Mouse (Mus musculus) limb, embryonic 12.5 days (tissue): Measurements from ENCODE around the gene Lasp1. TPM values are rescaled to one million over a fixed set of nuclear protein-coding genes. Genes with fewer than 3 reads are reported as not detected.
A peak's percentile ranks its signal among the peaks of the same experiment; 100 is the strongest.
"Not testable (repeated sequence)": the region's sequence is repeated elsewhere in the genome, so short reads cannot be mapped to it uniquely, and the experiment has no call there.

Source experiments
- ATAC-seq: fragments of 200-750 bp; cut with Nextera tagmentation; 2 replicates; pipeline ENCODE4 v1.8.0; 2017; ENCODE audit warnings: low read depth, moderate TSS enrichment; ENCODE audit not compliant: insufficient number of reproducible peaks, insufficient read depth, low FRiP score, low TSS enrichment
- H3K27ac ChIP-seq: fragments of 300-500 bp; sonication (generic); 2 replicates; pipeline ENCODE4 v1.5.1; 2016; ENCODE audit warnings: mild to moderate bottlenecking, moderate library complexity
- H3K27me3 ChIP-seq: fragments of 300-500 bp; sonication (generic); 2 replicates; pipeline ENCODE4 v1.6.1; 2016; ENCODE audit warnings: mild to moderate bottlenecking, moderate library complexity
- H3K36me3 ChIP-seq: fragments of 300-500 bp; sonication (generic); 2 replicates; pipeline ENCODE4 v1.6.1; 2016; ENCODE audit warnings: mild to moderate bottlenecking, moderate library complexity
- H3K4me1 ChIP-seq: fragments of 300-500 bp; sonication (generic); replicated peaks from 2 replicates; pipeline ENCODE4 v1.6.1; 2016
- H3K4me2 ChIP-seq: fragments of 300-500 bp; sonication (generic); 2 replicates; pipeline ENCODE4 v1.6.1; 2016; ENCODE audit warnings: mild to moderate bottlenecking, moderate library complexity
- H3K4me3 ChIP-seq: fragments of 300-500 bp; sonication (generic); replicated peaks from 2 replicates; pipeline ENCODE4 v1.5.1; 2016; ENCODE audit warnings: mild to moderate bottlenecking
- H3K9ac ChIP-seq: fragments of 300-500 bp; sonication (generic); replicated peaks from 2 replicates; pipeline ENCODE4 v1.6.1; 2016; ENCODE audit warnings: mild to moderate bottlenecking, moderate library complexity
- H3K9me3 ChIP-seq: fragments of 300-500 bp; sonication (generic); 2 replicates; pipeline ENCODE4 v1.6.1; 2016; ENCODE audit warnings: mild to moderate bottlenecking, moderate library complexity
- WGBS: fragments of 180-500 bp; shearing (Covaris S2); methylation state at CpG from one replicate; pipeline ENCODE4 v1.1.7; 2016; 5-methylcytosine and 5-hydroxymethylcytosine counted together
- polyA plus RNA-seq: library from polyadenylated mRNA; unstranded; fragments of >200 nt; fragmentation: Nextera tagmentation; extraction: Ambion mirVana; gene quantifications from 2 replicates; pipeline ENCODE4 v1.2.1, GENCODE M21; 2016

Gene Lasp1
- polyA plus RNA-seq, 1 experiment from 2014 or later, result 110 TPM

DNA sequence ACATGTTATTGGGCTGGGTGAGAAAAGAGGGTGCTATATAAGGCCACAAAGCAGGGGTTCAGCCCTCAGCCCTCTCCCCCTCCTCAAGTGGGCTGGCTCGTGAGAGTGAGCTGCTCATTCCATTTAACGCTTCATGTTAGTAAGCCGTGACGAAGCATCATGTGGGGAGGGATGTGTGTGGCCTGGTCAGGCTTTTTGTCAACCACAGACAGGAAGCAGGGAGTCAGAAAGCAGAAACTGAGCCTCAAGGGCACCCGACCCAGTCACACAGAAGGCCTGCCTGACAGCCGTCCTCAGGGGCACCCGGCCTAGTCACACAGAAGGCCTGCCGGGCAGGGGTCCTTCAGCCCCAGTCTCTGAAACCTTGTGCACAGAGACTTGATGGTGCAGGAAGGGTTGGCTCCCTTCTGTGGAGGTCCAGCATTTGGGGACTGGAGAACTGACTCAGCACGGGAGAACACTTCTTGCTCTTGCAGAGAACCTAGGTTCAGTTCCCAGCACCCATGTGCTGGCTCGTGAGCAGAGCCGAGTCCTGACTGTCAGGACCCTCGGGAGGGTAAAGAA is 31.2 kb downstream of the Lasp1 start:
- Histone ChIP-seq H3K9me3 (no peaks in the 10 kb centered on the region), H3K27ac (no peak overlapping the region), H3K4me3 (no peak overlapping the region), H3K27me3 (no peaks in the 10 kb centered on the region), H3K4me1 (no peaks in the 10 kb centered on the region), H3K4me2 (no peak overlapping the region), H3K36me3 (peaks cover 95% of the 10 kb centered on the region), H3K9ac (no peak overlapping the region)
- WGBS, result 90% methylated on average over 12 of the region's 12 CpGs
- no peak for ATAC-seq

DNA sequence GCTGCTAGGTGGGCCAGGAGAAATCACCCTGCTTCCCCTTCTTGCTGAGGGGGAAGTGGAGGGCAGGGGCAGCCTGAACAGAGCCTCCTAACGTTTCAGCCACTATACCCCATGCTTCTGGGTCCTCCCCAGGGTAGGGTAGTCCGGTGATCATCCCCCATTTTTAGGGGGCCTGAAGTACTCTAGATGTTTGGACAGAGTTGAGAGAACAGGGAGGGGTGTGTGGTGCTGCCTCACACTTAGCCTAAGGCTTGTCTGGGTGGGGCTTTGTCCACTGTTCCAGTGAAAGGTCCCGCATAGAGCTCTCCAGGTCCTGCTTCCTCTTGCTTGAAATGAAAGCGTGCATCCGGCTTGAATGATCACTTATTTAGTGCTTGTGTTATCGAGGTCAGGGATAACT is 31.7 kb downstream of the Lasp1 start:
- 83% methylated on average over 6 of the region's 6 CpGs for WGBS
- H3K36me3 ChIP-seq, result peaks cover 95% of the 10 kb centered on the region
- H3K4me2 ChIP-seq, result no peak overlapping the region
- H3K27ac ChIP-seq, result no peak overlapping the region
- H3K9me3 ChIP-seq, result no peaks in the 10 kb centered on the region
- no peak overlapping the region for H3K4me3 ChIP-seq
- no peak for ATAC-seq
- H3K4me1 ChIP-seq, result no peaks in the 10 kb centered on the region
- no peaks in the 10 kb centered on the region for H3K27me3 ChIP-seq
- H3K9ac ChIP-seq, result no peak overlapping the region

DNA sequence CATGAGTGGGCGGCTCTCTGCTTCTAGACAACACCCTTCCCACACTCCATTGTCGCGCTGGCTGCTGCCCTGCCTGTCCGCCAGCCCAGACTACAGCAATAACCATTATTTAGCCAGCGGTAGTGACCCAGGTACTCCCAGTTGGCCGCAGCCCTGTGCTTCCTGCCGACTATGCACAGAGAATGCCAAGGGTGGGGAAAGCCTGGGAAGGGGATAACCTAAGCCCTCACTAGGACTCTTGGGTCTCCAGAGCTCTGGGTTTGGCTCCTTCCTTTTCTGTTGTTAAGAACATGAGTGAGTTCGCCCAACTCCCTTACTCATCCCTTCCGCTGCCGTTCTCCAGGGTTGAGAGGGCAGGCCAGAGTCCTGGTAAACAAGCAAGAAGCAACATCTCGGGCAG is 33.2 kb downstream of the Lasp1 start:
- ATAC-seq, result no peak
- 84% methylated on average over 11 of the region's 11 CpGs for WGBS
- Histone ChIP-seq H3K27ac (no peak overlapping the region), H3K4me2 (no peak overlapping the region), H3K27me3 (no peaks in the 10 kb centered on the region), H3K9ac (no peak overlapping the region), H3K9me3 (no peaks in the 10 kb centered on the region), H3K4me1 (no peaks in the 10 kb centered on the region), H3K4me3 (no peak overlapping the region), H3K36me3 (peaks cover 95% of the 10 kb centered on the region)

DNA sequence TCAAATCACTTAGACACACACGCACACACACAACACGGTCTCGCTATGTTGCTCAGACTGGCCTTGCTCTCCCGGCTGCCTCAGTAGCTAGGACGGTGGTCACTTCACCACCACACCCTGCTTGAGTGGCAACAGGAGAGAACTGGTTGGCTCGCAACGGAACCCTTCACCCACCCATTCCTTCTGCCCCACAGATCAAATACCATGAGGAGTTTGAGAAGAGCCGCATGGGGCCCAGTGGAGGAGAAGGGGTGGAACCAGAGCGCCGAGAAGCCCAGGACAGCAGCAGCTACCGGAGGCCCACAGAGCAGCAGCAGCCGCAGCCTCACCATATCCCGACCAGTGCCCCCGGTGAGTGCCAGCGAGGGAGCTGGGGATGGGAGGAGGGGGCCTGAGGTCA is 34.6 kb downstream of the Lasp1 start:
- no peak for ATAC-seq
- no peaks in the 10 kb centered on the region for H3K27me3 ChIP-seq
- no peak overlapping the region for H3K4me2 ChIP-seq
- no peaks in the 10 kb centered on the region for H3K4me1 ChIP-seq
- no peaks in the 10 kb centered on the region for H3K9me3 ChIP-seq
- H3K27ac ChIP-seq, result no peak overlapping the region
- peaks cover 95% of the 10 kb centered on the region for H3K36me3 ChIP-seq
- H3K4me3 ChIP-seq, result no peak overlapping the region
- 84% methylated on average over 15 of the region's 15 CpGs for WGBS
- H3K9ac ChIP-seq, result no peak overlapping the region

DNA sequence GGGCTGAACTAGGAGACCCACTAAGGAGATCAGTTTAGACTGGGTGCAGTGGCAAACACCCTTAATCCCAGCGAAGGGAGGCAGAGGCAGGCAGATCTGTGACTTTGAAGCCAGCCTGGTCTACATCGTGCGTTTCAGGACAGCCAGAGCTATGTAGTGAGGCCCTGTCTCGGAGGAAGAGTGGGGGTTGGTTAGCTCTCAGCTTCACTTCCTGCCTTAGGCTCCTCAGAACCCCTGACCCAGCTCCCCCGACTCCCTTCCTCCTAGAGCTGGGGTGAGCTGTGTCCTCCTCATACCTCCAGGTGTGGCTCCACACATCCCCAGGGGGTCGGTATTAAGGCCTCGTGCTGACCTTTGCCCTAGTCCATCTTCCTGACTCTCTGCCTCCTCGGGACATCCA is 37.7 kb downstream of the Lasp1 start:
- no peaks in the 10 kb centered on the region for H3K9me3 ChIP-seq
- H3K27ac ChIP-seq, result no peak overlapping the region
- peaks cover 5% of the 10 kb centered on the region for H3K4me1 ChIP-seq
- peaks cover 66% of the 10 kb centered on the region for H3K36me3 ChIP-seq
- H3K27me3 ChIP-seq, result no peaks in the 10 kb centered on the region
- no peak overlapping the region for H3K4me2 ChIP-seq
- no peak overlapping the region for H3K4me3 ChIP-seq
- 59% methylated on average over 8 of the region's 8 CpGs for WGBS
- no peak for ATAC-seq
- no peak overlapping the region for H3K9ac ChIP-seq

DNA sequence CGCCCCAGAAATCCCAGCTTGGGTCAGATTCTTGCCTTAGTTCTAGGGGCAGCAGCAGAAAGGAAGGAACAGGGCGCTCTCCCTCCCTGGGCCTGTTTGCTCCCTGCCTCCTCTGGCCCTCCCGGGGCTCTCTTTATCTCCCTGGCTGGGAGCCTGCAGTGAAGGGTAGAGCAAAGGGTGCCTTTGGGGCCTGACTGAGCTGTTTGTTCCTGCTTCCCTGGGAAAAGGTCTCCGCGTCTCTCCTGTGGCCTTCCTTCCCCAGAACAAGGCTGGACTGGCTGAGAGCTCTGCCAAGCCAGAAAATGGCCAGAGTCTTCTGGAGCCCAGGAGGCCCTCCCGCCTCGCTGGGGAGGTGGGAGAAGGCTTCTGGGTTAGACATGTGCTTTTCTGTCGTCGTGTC is 38.3 kb downstream of the Lasp1 start:
- not testable (repeated sequence) for H3K27ac ChIP-seq, H3K4me1 ChIP-seq, H3K4me3 ChIP-seq, H3K4me2 ChIP-seq, H3K27me3 ChIP-seq, H3K9ac ChIP-seq, ATAC-seq, H3K9me3 ChIP-seq
- 82% methylated on average over 9 of the region's 9 CpGs for WGBS
- H3K36me3 ChIP-seq, result peaks cover 61% of the 10 kb centered on the region

DNA sequence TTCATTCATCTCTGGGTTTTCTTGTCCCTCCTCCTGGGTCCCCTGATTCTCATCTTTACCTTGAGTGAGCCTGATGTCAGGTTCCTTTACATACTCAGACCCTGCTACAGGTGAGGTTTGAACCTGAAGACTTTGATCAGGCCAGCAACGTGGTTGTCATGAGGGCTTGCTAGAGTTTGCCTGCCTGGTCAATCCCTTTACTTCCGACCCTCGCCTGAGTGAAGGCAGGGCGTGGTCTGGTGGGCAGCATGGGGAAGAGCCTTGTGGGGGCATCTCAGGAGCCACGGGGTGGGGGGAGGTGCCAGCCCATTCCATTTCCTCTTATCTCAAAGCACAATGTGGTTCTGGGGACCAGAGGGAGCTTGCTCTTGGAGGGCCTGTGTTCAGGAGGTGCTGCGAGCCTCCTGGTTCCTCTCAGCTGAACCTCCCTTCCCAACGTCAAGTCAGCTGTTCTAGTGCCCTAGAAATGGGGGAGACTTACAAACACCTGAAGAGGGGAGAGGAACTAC is 38.9 kb downstream of the Lasp1 start:
- Histone ChIP-seq H3K9me3 (no peaks in the 10 kb centered on the region), H3K27ac (no peak overlapping the region), H3K4me1 (peaks cover 12% of the 10 kb centered on the region), H3K4me2 (no peak overlapping the region), H3K4me3 (no peak overlapping the region), H3K9ac (no peak overlapping the region), H3K27me3 (no peaks in the 10 kb centered on the region), H3K36me3 (peaks cover 55% of the 10 kb centered on the region)
- ATAC-seq, result no peak
- 84% methylated on average over 7 of the region's 7 CpGs for WGBS

DNA sequence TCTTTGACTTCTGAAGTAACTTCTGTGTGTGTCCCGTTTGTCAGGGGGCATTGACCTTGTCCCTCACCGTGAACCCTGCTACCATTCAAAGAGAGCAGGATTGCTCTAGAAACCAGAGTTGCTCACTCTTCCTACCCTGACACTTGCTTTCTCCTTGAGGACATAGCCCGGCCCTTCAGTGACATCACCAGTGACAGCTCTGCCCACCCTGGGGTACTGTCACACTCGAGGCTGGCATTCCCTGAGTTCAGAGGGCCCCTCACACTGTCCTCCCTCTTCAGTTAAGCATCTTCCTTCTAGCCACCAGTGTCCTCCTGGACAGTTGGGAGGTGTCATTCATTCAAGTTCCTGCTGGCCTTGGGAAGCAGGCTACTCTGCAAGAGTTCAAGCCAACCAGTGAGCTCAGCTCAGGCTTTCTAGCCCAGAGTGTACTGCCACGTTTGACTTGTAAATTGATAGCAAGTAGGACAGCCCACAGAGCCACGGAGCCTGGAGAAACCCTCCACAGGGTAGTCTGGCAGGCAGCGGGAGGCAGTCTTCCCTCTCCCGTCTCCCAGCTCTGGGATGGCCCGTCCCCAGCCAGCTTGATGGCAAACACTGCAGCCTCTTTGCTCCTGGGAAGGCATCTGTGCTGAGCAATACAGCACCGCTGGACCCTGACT is 40.1 kb downstream of the Lasp1 start:
- no peaks in the 10 kb centered on the region for H3K9me3 ChIP-seq
- peaks cover 12% of the 10 kb centered on the region for H3K4me1 ChIP-seq
- no peak for ATAC-seq
- no peak overlapping the region for H3K4me3 ChIP-seq
- H3K27me3 ChIP-seq, result no peaks in the 10 kb centered on the region
- peaks cover 45% of the 10 kb centered on the region for H3K36me3 ChIP-seq
- peak overlapping the region; percentile 70 for H3K27ac ChIP-seq
- no peak overlapping the region for H3K9ac ChIP-seq
- H3K4me2 ChIP-seq, result no peak overlapping the region
- 35% methylated on average over 10 of the region's 10 CpGs for WGBS

DNA sequence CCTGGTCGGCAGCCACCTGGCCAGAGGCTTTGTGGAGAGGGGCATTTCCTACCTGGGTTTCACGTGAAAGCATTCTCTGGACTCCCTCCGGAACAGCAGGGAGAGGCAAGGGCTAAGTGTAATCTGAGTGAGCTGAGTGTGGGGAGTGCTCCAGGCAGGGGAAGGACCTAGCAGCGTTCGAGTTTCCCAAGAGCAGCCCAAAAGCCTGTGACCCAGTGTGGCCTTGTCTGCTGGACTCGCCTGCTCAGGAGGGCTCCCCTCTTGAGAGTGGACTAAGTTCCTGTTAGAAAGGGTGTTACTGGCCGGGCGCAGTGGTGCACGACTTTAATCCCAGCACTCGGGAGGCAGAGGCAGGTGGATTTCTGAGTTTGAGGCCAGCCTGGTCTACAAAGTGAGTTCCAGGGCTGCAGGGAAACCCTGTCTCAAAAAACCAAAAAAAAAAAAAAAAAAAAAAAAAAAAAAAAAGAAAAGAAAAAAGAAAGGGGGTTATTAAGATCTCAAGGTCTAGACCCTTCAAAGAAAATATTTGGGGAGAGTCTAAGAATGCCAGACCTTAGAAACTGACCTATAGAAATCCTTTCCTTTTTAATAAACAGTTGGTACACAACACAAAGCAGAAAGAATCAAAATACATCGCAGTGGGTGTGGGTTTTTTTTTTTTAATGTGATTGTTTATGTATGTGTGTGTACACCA is 40.8 kb downstream of the Lasp1 start:
- H3K4me2 ChIP-seq, result no peak overlapping the region
- no peaks in the 10 kb centered on the region for H3K27me3 ChIP-seq
- H3K4me3 ChIP-seq, result no peak overlapping the region
- peak overlapping the region; percentile 70 for H3K27ac ChIP-seq
- H3K9ac ChIP-seq, result no peak overlapping the region
- H3K9me3 ChIP-seq, result no peaks in the 10 kb centered on the region
- WGBS, result 51% methylated on average over 11 of the region's 11 CpGs
- peaks cover 38% of the 10 kb centered on the region for H3K36me3 ChIP-seq
- H3K4me1 ChIP-seq, result peaks cover 12% of the 10 kb centered on the region
- ATAC-seq, result no peak

DNA sequence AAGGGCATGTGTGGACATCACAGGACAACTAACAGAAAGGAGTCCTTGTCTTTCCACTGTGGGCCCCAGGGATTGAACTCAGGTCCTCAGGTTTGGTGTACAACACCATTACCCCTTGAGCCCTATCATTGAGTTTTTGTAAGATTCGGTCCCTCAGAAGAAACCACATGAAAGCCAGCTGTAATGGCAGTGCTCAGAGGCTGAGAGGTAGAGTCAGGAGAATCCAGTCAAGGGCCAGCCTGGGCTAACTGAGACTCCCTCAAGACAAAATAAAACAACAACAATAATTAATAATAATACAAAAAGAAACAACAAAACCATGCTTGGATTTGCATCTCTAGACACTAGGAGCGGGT is 41.3 kb downstream of the Lasp1 start:
- ATAC-seq, result no peak
- WGBS, result 74% methylated on average over 2 of the region's 2 CpGs
- peak overlapping the region; percentile 60; the same call in 1 of the 2 replicates for H3K9ac ChIP-seq
- H3K4me1 ChIP-seq, result peaks cover 12% of the 10 kb centered on the region
- no peaks in the 10 kb centered on the region for H3K9me3 ChIP-seq
- H3K4me2 ChIP-seq, result peak overlapping the region; percentile 64
- H3K36me3 ChIP-seq, result peaks cover 33% of the 10 kb centered on the region
- peak overlapping the region; percentile 92 for H3K27ac ChIP-seq
- peak overlapping the region; percentile 53 for H3K4me3 ChIP-seq
- no peaks in the 10 kb centered on the region for H3K27me3 ChIP-seq

DNA sequence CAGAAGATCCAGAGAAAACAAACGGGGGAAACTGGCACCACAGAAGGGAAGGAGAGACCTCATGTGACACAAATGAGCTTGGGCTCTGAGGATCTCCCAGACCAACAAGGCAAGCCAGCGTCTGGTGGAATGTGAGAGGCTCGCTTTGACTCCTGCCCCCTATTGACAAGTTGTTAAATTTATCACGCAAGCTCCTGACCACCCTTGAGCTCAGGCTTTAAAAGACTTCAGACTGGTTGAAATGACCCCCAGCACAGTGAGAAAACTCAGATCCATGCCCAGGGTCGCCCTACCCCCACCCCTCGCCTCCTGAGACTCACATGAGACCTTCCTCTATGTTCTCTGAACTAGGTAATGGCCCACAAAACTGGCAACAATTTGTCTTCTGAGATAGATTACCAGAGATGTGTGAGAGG is 41.7 kb downstream of the Lasp1 start, which contains the start of gene B230217C12Rik:
Gene B230217C12Rik, plus strand, starts transcription at position 242 of the 416 bp plus-strand sequence.
- H3K27me3 ChIP-seq, result no peaks in the 10 kb centered on the region
- peak within 1 kb of the TSS; percentile 53 for H3K4me3 ChIP-seq
- peak within 1 kb of the TSS; percentile 92 for H3K27ac ChIP-seq
- ATAC-seq, result 0 out of 2 replicates have a peak, but pooled peaks have one; percentile 47
- no peaks in the 10 kb centered on the region for H3K9me3 ChIP-seq
- peak within 1 kb of the TSS; percentile 60 for H3K9ac ChIP-seq
- peak within 1 kb of the TSS; percentile 64 for H3K4me2 ChIP-seq
- 1% methylated on average over 6 of the region's 6 CpGs for WGBS
- H3K4me1 ChIP-seq, result peaks cover 12% of the 10 kb centered on the region
- H3K36me3 ChIP-seq, result peaks cover 29% of the 10 kb centered on the region
